Mouse (Mus musculus) olfactory bulb, adult 2 months (tissue): ENCODE measurements around the gene Smarca4. TPM values are rescaled to one million over a fixed set of nuclear protein-coding genes. Genes with fewer than 3 reads are reported as not detected.

ENCODE experiments used
- H3K27ac ChIP-seq: fragments of 200-500 bp; 2 replicates; pipeline ENCODE4 v1.5.1; 2012; ENCODE audit warnings: low read depth, low read length; ENCODE audit not compliant: insufficient read depth
- H3K4me1 ChIP-seq: fragments of 200-500 bp; 2 replicates; pipeline ENCODE4 v1.6.1; 2012; ENCODE audit warnings: low read length; ENCODE audit not compliant: control insufficient read depth, insufficient read depth
- H3K4me3 ChIP-seq: fragments of 200-500 bp; 2 replicates; pipeline ENCODE4 v1.5.1; 2012; ENCODE audit warnings: mild to moderate bottlenecking, low read depth, low read length, moderate library complexity; ENCODE audit not compliant: insufficient read depth
- CTCF ChIP-seq: fragments of 200-500 bp; IDR thresholded peaks from 2 replicates; pipeline ENCODE4 v1.5.1; 2012; ENCODE audit warnings: low read depth, mild to moderate bottlenecking, low read length, moderate library complexity; ENCODE audit not compliant: insufficient read depth
- POLR2A ChIP-seq: fragments of 200-500 bp; IDR thresholded peaks from 2 replicates; pipeline ENCODE4 v1.6.1; 2012; ENCODE audit warnings: mild to moderate bottlenecking, low read depth, low read length, moderate library complexity; ENCODE audit not compliant: insufficient read depth
- WGBS: fragments of 180-500 bp; shearing (Covaris S2); methylation state at CpG from one replicate; pipeline ENCODE4 v1.1.7; 2018; 5-methylcytosine and 5-hydroxymethylcytosine counted together
- polyA plus RNA-seq: library from polyadenylated mRNA; stranded (reverse); fragments of >200 nt; gene quantifications from 2 replicates; pipeline ENCODE4 v1.2.4, GENCODE M21; 2012; ENCODE audit warnings: low replicate concordance; ENCODE audit not compliant: missing spikeins, insufficient read depth, insufficient read length

Smarca4 gene
- polyA plus RNA-seq, 1 experiment = 109 TPM

DNA sequence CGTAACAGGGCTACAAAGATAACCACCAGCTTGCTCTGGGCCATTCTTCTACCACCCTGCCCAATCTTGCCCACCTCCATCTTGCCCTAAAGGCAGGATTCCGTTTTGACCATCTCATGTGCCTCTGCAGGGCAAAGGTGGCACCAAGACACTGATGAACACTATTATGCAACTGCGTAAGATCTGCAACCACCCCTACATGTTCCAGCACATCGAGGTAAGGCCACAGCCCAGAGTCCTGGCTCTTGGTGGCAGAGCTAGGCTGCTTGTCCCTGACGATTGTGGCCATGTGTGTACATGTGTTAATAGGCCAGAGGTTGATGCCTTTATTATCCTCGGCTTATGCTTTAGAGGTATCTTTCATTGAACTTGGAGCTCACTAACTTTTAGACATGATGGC is 54.4 kb downstream of the Smarca4 start:
- WGBS = 87% methylated on average over 6 of the region's 6 CpGs
- H3K4me3 ChIP-seq = no peak overlapping the region
- H3K4me1 ChIP-seq = no peaks in the 10 kb centered on the region
- no peak overlapping the region for H3K27ac ChIP-seq
- TF ChIP-seq CTCF (no peak), POLR2A (no peak)

DNA sequence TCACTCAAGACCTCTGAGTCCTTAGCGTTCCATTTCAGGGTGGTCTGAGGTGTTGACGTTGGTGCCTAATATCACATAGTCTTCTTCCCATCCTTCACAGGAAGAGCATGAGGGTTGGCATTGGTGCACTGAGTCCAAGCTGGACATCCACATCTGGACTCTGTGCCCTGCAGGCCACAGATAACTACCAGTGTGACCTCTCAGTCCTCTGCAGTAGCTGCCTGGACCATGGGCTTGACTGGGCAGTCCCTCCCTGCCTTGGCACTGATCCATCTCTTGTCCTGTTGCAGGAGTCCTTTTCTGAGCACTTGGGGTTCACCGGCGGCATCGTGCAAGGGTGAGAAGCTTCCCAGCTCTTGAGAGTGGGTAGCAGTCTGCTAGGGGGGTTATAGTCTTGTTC is 55.8 kb downstream of the Smarca4 start:
- Histone ChIP-seq H3K27ac (no peak overlapping the region), H3K4me1 (no peaks in the 10 kb centered on the region), H3K4me3 (no peak overlapping the region)
- WGBS = 86% methylated on average over 5 of the region's 5 CpGs
- TF ChIP-seq CTCF (no peak), POLR2A (no peak)

DNA sequence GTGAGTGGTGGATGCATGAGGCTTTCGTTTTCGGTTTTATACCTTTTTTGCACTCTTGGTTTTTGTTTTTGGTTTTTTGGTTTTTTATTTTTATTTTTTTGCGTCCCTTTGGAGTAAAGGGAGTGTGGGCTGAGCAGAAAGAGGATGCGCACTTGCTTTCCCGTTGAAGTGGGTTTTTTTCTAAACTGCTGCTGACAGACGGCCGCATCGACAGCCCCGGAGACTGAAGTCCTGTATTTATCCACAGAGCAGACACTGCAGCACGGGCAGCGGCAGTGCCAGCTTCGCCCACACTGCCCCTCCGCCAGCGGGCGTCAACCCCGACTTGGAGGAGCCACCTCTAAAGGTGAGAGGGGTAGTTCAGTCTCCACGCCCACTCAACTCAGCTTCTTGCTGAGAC is 61.7 kb downstream of the Smarca4 start:
- H3K27ac ChIP-seq = no peak overlapping the region
- WGBS = 89% methylated on average over 17 of the region's 17 CpGs
- H3K4me1 ChIP-seq = no peaks in the 10 kb centered on the region
- TF ChIP-seq CTCF = no peak
- TF ChIP-seq POLR2A = no peak
- H3K4me3 ChIP-seq = no peak overlapping the region

DNA sequence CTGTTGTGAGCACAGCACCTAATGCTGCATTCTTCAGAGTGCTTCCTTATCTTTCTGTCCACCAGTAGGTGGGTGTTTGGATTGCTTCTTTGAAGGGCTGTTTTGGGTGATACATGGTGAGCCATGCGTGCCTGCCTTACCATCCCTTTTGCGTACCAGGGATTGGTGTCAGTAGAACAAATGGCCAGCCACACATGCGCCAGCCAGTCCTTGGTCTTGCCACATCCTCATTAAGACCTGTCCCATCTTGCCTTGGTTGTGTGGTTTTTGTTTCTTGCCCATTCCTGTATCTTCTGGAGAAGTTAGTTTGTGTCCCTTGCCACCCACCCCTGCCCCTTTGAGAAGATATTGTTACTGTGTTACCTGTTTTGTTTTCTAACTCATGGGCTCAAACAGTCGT is 64.5 kb downstream of the Smarca4 start:
- Histone ChIP-seq H3K4me3 (no peak overlapping the region), H3K4me1 (no peaks in the 10 kb centered on the region), H3K27ac (no peak overlapping the region)
- TF ChIP-seq CTCF = no peak
- TF ChIP-seq POLR2A = no peak
- 85% methylated on average over 4 of the region's 4 CpGs for WGBS

DNA sequence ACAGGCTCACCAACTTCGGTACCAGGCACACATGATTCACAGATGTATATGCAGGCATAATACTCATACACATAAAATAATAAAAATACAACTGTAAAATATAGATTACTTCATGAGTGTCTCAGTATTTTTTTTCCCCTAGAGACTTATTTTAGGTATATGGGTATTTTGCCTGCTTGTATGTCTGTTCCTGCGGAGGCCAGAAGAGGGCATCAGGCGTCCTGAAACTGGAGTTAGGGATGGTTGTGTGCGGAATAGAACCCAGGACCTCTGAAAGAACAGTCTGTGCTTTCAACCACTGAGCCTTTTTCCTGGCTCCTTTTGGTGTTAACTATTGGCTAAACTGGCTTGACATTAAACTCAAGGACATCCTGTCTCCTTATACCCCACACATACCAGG is 66.9 kb downstream of the Smarca4 start:
- no peak overlapping the region for H3K4me3 ChIP-seq
- TF ChIP-seq POLR2A = no peak
- TF ChIP-seq CTCF = no peak

DNA sequence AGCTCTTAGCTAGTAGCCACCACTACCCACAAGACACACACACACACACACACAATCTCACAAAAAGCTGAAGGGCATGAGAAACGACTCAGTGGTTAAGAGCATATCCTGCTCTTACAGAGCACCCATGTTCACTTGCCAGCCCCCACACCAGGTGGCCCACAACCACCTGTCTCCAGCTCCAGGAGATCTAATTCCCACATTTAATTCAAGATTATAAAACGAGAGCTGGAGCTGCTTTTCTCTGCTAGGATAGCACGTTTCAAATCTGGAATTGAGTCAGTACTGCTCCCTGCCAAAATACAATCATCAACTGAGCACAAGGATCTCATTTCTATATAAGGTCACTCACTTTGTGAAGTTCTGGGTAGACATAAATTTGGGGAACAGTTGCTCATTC is 67.9 kb downstream of the Smarca4 start:
- TF ChIP-seq CTCF = no peak
- no peak for TF ChIP-seq POLR2A
- Histone ChIP-seq H3K4me3 (no peak overlapping the region), H3K4me1 (no peaks in the 10 kb centered on the region), H3K27ac (no peak overlapping the region)
- 44% methylated on average over 3 of the region's 3 CpGs for WGBS

More for the DNA sequence above, 66.9 kb downstream of the Smarca4 start:
- Histone ChIP-seq H3K27ac (no peak overlapping the region), H3K4me1 (no peaks in the 10 kb centered on the region)
- 90% methylated on average over 4 of the region's 4 CpGs for WGBS

DNA sequence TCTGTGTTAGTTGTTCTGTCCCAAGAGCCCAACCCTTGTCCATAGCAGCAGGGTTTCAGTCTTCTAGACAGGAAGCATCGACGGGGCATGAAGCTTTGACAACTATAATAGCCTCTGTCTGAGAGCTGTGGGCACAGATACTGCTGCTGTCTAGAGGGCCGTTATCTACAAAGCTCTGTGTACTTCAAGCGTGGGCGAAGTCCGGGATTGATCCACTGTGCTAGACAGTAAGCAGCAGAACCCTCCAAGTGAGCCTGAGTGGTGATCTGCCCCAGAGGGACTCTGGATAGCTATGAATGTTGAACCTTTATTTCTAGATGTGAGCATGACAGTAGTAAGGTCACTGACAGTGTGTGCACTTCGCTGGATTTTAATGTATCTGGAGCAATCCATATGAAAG is 72.6 kb downstream of the Smarca4 start:
- WGBS = 80% methylated on average over 7 of the region's 7 CpGs
- no peak overlapping the region for H3K4me3 ChIP-seq
- no peak overlapping the region for H3K27ac ChIP-seq
- TF ChIP-seq POLR2A (no peak), CTCF (no peak)
- no peaks in the 10 kb centered on the region for H3K4me1 ChIP-seq

DNA sequence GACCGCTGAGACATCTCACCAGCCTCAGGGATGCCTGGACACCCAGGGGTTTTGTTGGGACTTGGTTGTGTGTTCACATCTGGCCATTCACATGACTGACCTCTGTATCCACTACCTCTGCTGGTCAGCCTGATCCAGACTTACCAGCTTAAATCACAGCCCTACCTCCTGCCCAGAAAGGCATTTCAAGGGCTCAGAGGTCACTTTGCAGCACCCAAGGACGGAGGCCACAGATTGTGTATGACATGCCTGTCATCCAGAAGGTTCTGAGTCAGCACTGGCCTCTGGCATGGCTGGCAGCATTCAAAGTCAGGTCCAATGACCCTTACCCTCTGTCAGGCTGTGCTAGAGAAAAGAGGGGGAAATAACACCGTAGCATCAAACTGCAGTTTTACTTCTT is 74.1 kb downstream of the Smarca4 start:
- H3K4me1 ChIP-seq = no peaks in the 10 kb centered on the region
- 86% methylated on average over 3 of the region's 3 CpGs for WGBS
- no peak for TF ChIP-seq CTCF
- TF ChIP-seq POLR2A = no peak

DNA sequence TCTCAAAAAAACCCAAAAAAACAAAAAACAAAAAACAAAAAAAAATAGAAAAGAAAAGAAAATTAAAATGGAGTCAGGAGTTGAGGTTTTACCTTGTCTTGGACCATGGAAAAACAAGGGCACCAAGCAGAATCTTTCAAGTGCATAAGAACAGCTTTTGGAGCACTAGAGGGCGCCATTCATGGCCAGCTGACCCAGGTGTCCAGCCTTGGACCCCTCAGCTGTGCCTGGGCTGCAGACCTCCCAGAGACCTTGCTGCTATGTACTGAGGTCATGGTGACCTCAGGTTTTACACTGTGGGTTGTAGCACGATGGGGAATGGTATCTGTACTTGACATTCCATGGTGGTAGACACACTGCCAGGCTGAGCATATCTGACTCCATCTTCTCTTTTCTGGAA is 75.9 kb downstream of the Smarca4 start:
- peak; percentile 54; the same call in 1 of the 2 replicates for TF ChIP-seq CTCF
- no peak for TF ChIP-seq POLR2A
- no peak overlapping the region for H3K4me3 ChIP-seq
- H3K4me1 ChIP-seq = no peaks in the 10 kb centered on the region
- no peak overlapping the region for H3K27ac ChIP-seq
- 55% methylated on average over 2 of the region's 2 CpGs for WGBS

More for the DNA sequence above, 74.1 kb downstream of the Smarca4 start:
- Histone ChIP-seq H3K27ac (no peak overlapping the region), H3K4me3 (no peak overlapping the region)

DNA sequence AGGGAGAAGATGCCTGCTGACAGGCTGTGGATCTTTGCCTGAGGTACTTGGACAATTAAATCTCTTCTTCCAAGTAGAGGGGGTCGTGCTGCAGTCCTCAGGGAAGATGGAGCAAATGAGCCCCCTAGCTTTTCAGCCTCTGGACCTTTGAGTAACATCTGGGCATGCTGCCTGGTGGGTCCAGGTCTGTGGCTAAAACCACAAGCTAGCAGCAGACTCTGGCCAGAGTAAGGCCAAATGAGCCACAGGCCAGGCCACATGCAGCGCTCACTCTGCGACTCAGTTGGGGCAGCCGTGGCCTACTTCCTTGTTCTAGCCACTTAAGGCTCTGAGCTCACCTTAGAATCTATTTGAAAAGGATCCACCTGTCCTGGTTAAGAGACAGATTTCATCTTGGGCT is 76.5 kb downstream of the Smarca4 start:
- WGBS = 94% methylated on average over 4 of the region's 4 CpGs

More for the DNA sequence above, 76.5 kb downstream of the Smarca4 start:
- TF ChIP-seq CTCF (no peak), POLR2A (no peak)
- Histone ChIP-seq H3K4me1 (no peaks in the 10 kb centered on the region), H3K4me3 (no peak overlapping the region), H3K27ac (no peak overlapping the region)
